Mouse (Mus musculus): ENCODE measurements around the gene Mrpl47.
A peak's percentile ranks its signal among the peaks of the same experiment; 100 is the strongest.
"Not testable (repeated sequence)": the region's sequence is repeated elsewhere in the genome, so short reads cannot be mapped to it uniquely, and the experiment has no call there.

Gene Mrpl47

GRCm38 (mm10) chr3:32705647-32706348 lies 31.6 kb downstream of the Mrpl47 start, which contains the start of gene Actl6a:
Actl6a (plus strand) TSS chr3:32706298.
- DNase-seq: not testable (repeated sequence)

- not testable (repeated sequence) for DNase-seq
These were observed 32.8 kb downstream of the Mrpl47 start for GRCm38 (mm10) chr3:32704632-32705031.

GRCm38 (mm10) chr3:32704021-32704420 lies 33.4 kb downstream of the Mrpl47 start:
- DNase-seq: not testable (repeated sequence)

- peak; percentile 92 for DNase-seq
These were observed 39.1 kb downstream of the Mrpl47 start for GRCm38 (mm10) chr3:32698228-32698863.

- no peak for DNase-seq
These were observed 41.8 kb downstream of the Mrpl47 start for GRCm38 (mm10) chr3:32695583-32695980.

- no peak for DNase-seq
These were observed 42.4 kb downstream of the Mrpl47 start for GRCm38 (mm10) chr3:32694737-32695582.

- no peak for DNase-seq
These were observed 43.2 kb downstream of the Mrpl47 start for GRCm38 (mm10) chr3:32694211-32694610.

GRCm38 (mm10) chr3:32691841-32692240 lies 45.6 kb downstream of the Mrpl47 start:
- no peak for DNase-seq

GRCm38 (mm10) chr3:32690901-32691300 lies 46.5 kb downstream of the Mrpl47 start:
- DNase-seq: no peak

- no peak for DNase-seq
These were observed 47.4 kb downstream of the Mrpl47 start for GRCm38 (mm10) chr3:32690008-32690407.

GRCm38 (mm10) chr3:32689567-32689999 lies 47.8 kb downstream of the Mrpl47 start:
- DNase-seq: no peak

GRCm38 (mm10) chr3:32687156-32687555 lies 50.2 kb downstream of the Mrpl47 start:
- no peak for DNase-seq

GRCm38 (mm10) chr3:32686537-32686936 lies 50.9 kb downstream of the Mrpl47 start:
- DNase-seq: no peak

GRCm38 (mm10) chr3:32684631-32685030 lies 52.8 kb downstream of the Mrpl47 start:
- DNase-seq: no peak

- no peak for DNase-seq
These were observed 54.4 kb downstream of the Mrpl47 start for GRCm38 (mm10) chr3:32682910-32683531.

- DNase-seq: no peak
These were observed 61.0 kb downstream of the Mrpl47 start for GRCm38 (mm10) chr3:32676393-32676792.
